Mouse (Mus musculus) liver, embryonic 14.5 days (tissue): Measurements from ENCODE around the gene Ndufs4. TPM values are rescaled to one million over a fixed set of nuclear protein-coding genes. Genes with fewer than 3 reads are reported as not detected.

Experiments used
- ATAC-seq: fragments of 200-750 bp; cut with Nextera tagmentation; 2 replicates; pipeline ENCODE4 v1.8.0; 2017; ENCODE audit warnings: moderate number of reproducible peaks, mild to moderate bottlenecking, moderate library complexity; ENCODE audit not compliant: insufficient read depth
- DNase-seq, 3 experiments: peaks; one replicate each; pipeline ENCODE4 v3.0.0-alpha.2; 2012 to 2013; ENCODE audit warnings: low read depth in 3 of 3, low spot score in 3 of 3
- H3K27ac ChIP-seq: fragments of 300-500 bp; sonication (generic); 2 replicates; pipeline ENCODE4 v1.5.1; 2014; ENCODE audit warnings: moderate library complexity, mild to moderate bottlenecking, control low read depth, inconsistent platforms
- H3K27me3 ChIP-seq: fragments of 300-500 bp; sonication (generic); 2 replicates; pipeline ENCODE4 v1.6.1; 2014; ENCODE audit warnings: mild to moderate bottlenecking, low read length, moderate library complexity; ENCODE audit not compliant: control insufficient read depth, insufficient read depth
- H3K36me3 ChIP-seq: fragments of 300-500 bp; sonication (generic); replicated peaks from 2 replicates; pipeline ENCODE4 v1.6.1; 2014; ENCODE audit warnings: low read depth; ENCODE audit not compliant: control insufficient read depth, insufficient read depth
- H3K4me1 ChIP-seq, 2 experiments: fragments of 200-500 bp in 1 of 2; fragments of 300-500 bp in 1 of 2; sonication (generic) in 1 of 2; replicated peaks; 2 replicates each; pipeline ENCODE4 v1.6.1; 2012 to 2014; ENCODE audit warnings: antibody characterized with exemption in 1 of 2, inconsistent platforms in 1 of 2, low read length in 1 of 2; ENCODE audit not compliant: control insufficient read depth in 2 of 2, insufficient read depth in 2 of 2
- H3K4me2 ChIP-seq: fragments of 300-500 bp; sonication (generic); 2 replicates; pipeline ENCODE4 v1.6.1; 2014; ENCODE audit warnings: low read depth, mild to moderate bottlenecking, control low read depth, moderate library complexity
- H3K4me3 ChIP-seq, 2 experiments: fragments of 200-500 bp in 1 of 2; fragments of 300-500 bp in 1 of 2; sonication (generic) in 1 of 2; 2 replicates each; pipeline ENCODE4 v1.5.1; 2012 to 2014; ENCODE audit warnings: low read depth in 2 of 2, low read length in 2 of 2, mild to moderate bottlenecking in 2 of 2, control low read depth in 1 of 2, inconsistent platforms in 1 of 2, moderate library complexity in 1 of 2; ENCODE audit not compliant: insufficient read depth in 1 of 2
- H3K9ac ChIP-seq: fragments of 300-500 bp; sonication (generic); replicated peaks from 2 replicates; pipeline ENCODE4 v1.6.1; 2014; ENCODE audit warnings: mild to moderate bottlenecking, control low read depth, moderate library complexity
- H3K9me3 ChIP-seq: fragments of 300-500 bp; sonication (generic); 2 replicates; pipeline ENCODE4 v1.6.1; 2016; ENCODE audit warnings: low read length, mixed read lengths; ENCODE audit not compliant: control insufficient read depth
- CTCF ChIP-seq: IDR thresholded peaks from 2 replicates; pipeline ENCODE4 v1.5.1; 2016; ENCODE audit warnings: antibody characterized with exemption, low read depth, control low read depth
- EP300 ChIP-seq: IDR thresholded peaks from 2 replicates; pipeline ENCODE4 v1.6.1; 2016; ENCODE audit warnings: antibody characterized with exemption, low read depth
- WGBS: fragments of 180-500 bp; shearing (Covaris S2); extraction: QIAGEN DNeasy Blood & Tissue Kit; methylation state at CpG from one replicate; pipeline ENCODE4 v1.1.7; 2014; ENCODE audit not compliant: insufficient replicate concordance; 5-methylcytosine and 5-hydroxymethylcytosine counted together
- polyA plus RNA-seq, 2 experiments: library from polyadenylated mRNA; depleted of rRNA in 1 of 2; stranded (reverse) in 1 of 2; unstranded in 1 of 2; fragments of >200 nt; fragmentation: Nextera tagmentation in 1 of 2; extraction: Ambion mirVana in 1 of 2; gene quantifications; 2 replicates each; pipeline versions ENCODE4 v1.2.1 to v1.2.3; 2012 to 2014

Gene Ndufs4
- polyA plus RNA-seq (2012; rRNA removed) (14.8 and 31.4 TPM in 2 replicates), polyA plus RNA-seq (2014; fragmentation: Nextera tagmentation; extraction: Ambion mirVana) (151 and 157 TPM in 2 replicates)

DNA sequence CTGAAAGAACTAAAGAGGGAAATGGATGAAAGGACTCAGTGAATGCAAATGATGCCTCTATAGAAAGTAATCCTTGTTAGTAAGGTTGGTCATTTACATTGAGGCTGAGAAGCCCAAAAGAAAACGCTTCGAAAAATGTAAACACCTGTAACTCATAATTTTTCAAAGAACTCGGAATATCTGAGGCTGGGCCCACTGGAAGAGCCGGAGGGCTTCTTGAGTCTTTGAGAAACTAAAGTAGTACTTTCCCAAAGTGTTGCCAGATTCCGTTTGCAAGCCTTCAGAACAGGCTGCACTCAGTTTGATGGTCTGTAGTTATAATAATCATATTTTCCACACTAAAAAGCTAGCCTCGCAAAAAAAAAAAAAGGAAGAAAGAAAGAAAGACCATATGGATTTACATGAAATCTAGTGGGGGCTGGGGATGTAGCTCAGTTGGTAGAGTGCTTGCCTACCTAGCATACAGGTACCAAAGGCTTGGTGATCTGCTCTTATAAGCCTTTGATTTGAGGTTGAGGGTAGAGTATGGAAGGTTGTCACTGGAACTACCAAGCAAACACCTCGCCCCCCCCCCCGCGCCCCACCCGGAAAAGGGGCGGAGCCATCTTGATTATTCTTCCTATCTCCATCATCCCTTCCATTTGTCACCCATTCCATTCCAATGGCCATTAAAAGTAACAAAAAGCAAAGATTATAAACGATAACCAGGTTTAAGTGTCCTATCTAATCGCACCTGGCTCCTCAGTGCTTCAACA is at the start of gene Ndufs4:
Gene Ndufs4 (minus strand): TSS at position 48 of the 755 bp plus-strand sequence.
- DNase-seq (no peak), ATAC-seq (no peak)
- H3K9me3 ChIP-seq = no peaks in the 10 kb centered on the region
- H3K4me1 ChIP-seq = peaks cover 0 to 6% of the 10 kb centered on the region in 2 experiments; a peak in 3 of 4 replicates
- no peaks in the 10 kb centered on the region for H3K36me3 ChIP-seq
- H3K4me2 ChIP-seq = peak within 1 kb of the TSS; percentile 83
- TF ChIP-seq CTCF (no peak), EP300 (no peak)
- peak within 1 kb of the TSS; percentile 66 for H3K9ac ChIP-seq
- H3K27ac ChIP-seq = no peak within 1 kb of the TSS; the same call in 1 of the 2 replicates
- H3K4me3 ChIP-seq = peak within 1 kb of the TSS; percentile 86
- no peaks in the 10 kb centered on the region for H3K27me3 ChIP-seq
- 37% methylated on average over 13 of the region's 13 CpGs for WGBS

DNA sequence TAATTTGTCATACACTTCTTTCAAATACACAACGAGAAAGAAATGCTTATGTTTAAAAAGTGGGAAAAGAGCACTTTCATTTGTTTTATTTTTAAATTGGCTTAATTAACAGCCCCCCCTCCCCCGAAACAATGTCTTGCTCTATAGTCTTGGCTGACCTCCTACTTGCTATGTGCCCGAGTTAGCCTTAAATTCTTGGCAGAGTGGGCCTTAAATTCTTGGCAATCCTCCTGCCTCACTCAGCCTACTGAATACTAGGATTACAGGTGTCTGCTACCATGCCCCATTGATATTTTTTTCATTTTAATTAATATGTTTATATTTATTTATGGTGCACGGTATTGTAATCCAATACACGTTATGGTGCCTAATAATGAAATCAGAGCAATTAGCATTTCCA is 44.4 kb upstream of the Ndufs4 start:
- DNase-seq (no peak), ATAC-seq (no peak)
- WGBS = 62% methylated on average over 5 of the region's 5 CpGs
- no peak overlapping the region for H3K4me2 ChIP-seq
- TF ChIP-seq EP300 = no peak
- TF ChIP-seq CTCF = no peak
- no peak overlapping the region for H3K27ac ChIP-seq
- H3K4me1 ChIP-seq = no peaks in the 10 kb centered on the region
- no peaks in the 10 kb centered on the region for H3K27me3 ChIP-seq
- H3K9ac ChIP-seq = no peak overlapping the region
- no peak overlapping the region for H3K4me3 ChIP-seq
- H3K36me3 ChIP-seq = no peaks in the 10 kb centered on the region
- no peaks in the 10 kb centered on the region for H3K9me3 ChIP-seq

DNA sequence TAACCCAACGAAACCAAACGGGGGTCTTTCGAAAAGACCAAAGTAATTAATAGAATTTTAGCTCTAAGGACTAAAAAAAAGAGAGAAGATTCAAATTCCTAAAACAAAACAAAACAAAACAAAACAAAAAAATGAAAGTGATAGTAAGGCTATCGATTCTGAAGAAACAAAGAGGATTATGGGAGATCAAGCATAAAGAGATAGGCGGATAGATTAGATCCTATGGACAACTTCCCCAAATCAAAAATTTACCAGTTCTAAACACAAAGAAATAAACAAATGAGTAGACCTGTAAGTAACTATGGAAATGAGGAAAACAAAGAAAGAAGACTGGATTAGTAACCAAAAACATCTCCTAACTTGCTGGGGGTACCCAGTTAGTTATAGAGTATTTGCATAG is 37.2 kb upstream of the Ndufs4 start:
- TF ChIP-seq CTCF (no peak), EP300 (no peak)
- Histone ChIP-seq H3K27ac (no peak overlapping the region), H3K9ac (no peak overlapping the region), H3K9me3 (no peaks in the 10 kb centered on the region), H3K27me3 (no peaks in the 10 kb centered on the region), H3K36me3 (no peaks in the 10 kb centered on the region), H3K4me2 (no peak overlapping the region), H3K4me3 (no peak overlapping the region), H3K4me1 (no peaks in the 10 kb centered on the region)
- ATAC-seq (no peak), DNase-seq (no peak)
- 73% methylated on average over 5 of the region's 5 CpGs for WGBS

DNA sequence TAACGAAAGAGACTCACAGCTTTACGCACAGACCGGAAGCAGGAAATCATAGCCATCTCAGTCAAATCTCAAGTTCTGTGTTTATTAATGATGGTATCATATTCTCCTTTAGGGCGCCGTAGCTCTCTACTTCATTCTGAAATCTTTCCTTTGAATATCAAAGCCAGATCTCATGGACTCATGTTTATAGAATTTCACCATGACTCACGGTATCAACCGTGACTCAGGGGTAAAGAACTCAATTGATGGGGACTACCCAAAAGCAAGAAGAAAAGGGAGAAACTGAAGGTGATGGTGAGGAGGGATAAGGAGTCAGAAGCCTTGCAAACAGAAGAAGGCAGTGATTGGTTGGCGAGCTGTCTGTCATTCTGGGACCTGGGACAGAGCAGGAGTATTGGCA is 32.2 kb upstream of the Ndufs4 start:
- Histone ChIP-seq H3K4me1 (no peaks in the 10 kb centered on the region), H3K9me3 (no peaks in the 10 kb centered on the region), H3K4me2 (no peak overlapping the region), H3K4me3 (no peak overlapping the region), H3K27ac (no peak overlapping the region), H3K27me3 (no peaks in the 10 kb centered on the region), H3K36me3 (no peaks in the 10 kb centered on the region), H3K9ac (no peak overlapping the region)
- TF ChIP-seq CTCF (no peak), EP300 (no peak)
- DNase-seq (no peak), ATAC-seq (no peak)
- 63% methylated on average over 8 of the region's 8 CpGs for WGBS

DNA sequence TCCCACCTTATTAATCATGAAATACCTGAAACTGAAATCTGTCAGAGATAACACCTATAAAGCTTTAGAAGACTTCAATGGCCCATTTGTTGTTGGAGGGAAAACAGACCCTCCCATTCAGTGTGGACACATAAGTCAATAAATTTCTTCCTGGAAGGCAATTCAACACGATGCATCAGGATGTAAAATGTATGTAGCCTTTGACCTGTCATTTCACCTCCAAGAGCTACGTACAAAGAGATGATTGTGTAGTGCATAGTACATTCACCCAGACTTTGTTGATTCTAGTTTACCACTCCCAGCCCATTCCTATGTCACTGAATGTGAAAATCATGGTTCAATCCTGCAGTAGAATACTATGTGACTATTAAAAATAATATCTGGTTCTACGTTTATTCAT is 31.3 kb upstream of the Ndufs4 start:
- 58% methylated on average over 3 of the region's 3 CpGs for WGBS
- Histone ChIP-seq H3K36me3 (no peaks in the 10 kb centered on the region), H3K4me1 (no peaks in the 10 kb centered on the region), H3K9ac (no peak overlapping the region), H3K9me3 (no peaks in the 10 kb centered on the region), H3K27me3 (no peaks in the 10 kb centered on the region), H3K4me2 (no peak overlapping the region), H3K27ac (no peak overlapping the region), H3K4me3 (no peak overlapping the region)
- no peak for TF ChIP-seq CTCF
- no peak for TF ChIP-seq EP300
- ATAC-seq = no peak
- no peak for DNase-seq
